Mouse (Mus musculus): Measurements from ENCODE around the gene Ap3b2. TPM values are rescaled to one million over a fixed set of nuclear protein-coding genes. Genes with fewer than 3 reads are reported as not detected.
A peak's percentile ranks its signal among the peaks of the same experiment; 100 is the strongest.

Ap3b2 gene
- 0.33 TPM in 1 of 2 replicates, not detected in the other for polyA plus RNA-seq (2011; ENCODE audit: insufficient read length, low read depth, missing spikeins)

- Histone ChIP-seq H3K4me1 (ENCODE audit: control insufficient read depth, insufficient read depth, low read length) (no peaks in the 10 kb centered on the region), H3K4me3 (ENCODE audit: insufficient read depth, low read length) (peak within 1 kb of the TSS; percentile 54), H3K27ac (ENCODE audit: insufficient read depth, low read length) (no peak within 1 kb of the TSS)
Measured at GRCm38 (mm10) chr7:81493331-81494021, at the start of gene Ap3b2. TSS of gene Ap3b2 (minus strand) at chr7:81493925.

GRCm38 (mm10) chr7:81542934-81543333 is 49.2 kb upstream of the Ap3b2 start:
- H3K27ac ChIP-seq (ENCODE audit: insufficient read depth, low read length), result no peak overlapping the region
- H3K4me3 ChIP-seq (ENCODE audit: insufficient read depth, low read length), result no peak overlapping the region
- TF ChIP-seq CTCF (IDR thresholded peaks at IDR 0.05; ENCODE audit: borderline replicate concordance, insufficient read depth, low read length) (no peak), POLR2A (IDR thresholded peaks at IDR 0.05; ENCODE audit: low read depth, low read length) (no peak)
- H3K4me1 ChIP-seq (ENCODE audit: control insufficient read depth, insufficient read depth, low read length), result no peaks in the 10 kb centered on the region

More at GRCm38 (mm10) chr7:81493331-81494021, at the start of gene Ap3b2:
- TF ChIP-seq CTCF (IDR thresholded peaks at IDR 0.05; ENCODE audit: borderline replicate concordance, insufficient read depth, low read length) (no peak), POLR2A (IDR thresholded peaks at IDR 0.05; ENCODE audit: low read depth, low read length) (no peak)

- Histone ChIP-seq H3K4me1 (ENCODE audit: control insufficient read depth, insufficient read depth, low read length) (no peaks in the 10 kb centered on the region), H3K27ac (ENCODE audit: insufficient read depth, low read length) (no peak overlapping the region), H3K4me3 (ENCODE audit: insufficient read depth, low read length) (no peak overlapping the region)
- TF ChIP-seq POLR2A (IDR thresholded peaks at IDR 0.05; ENCODE audit: low read depth, low read length) (no peak), CTCF (IDR thresholded peaks at IDR 0.05; ENCODE audit: borderline replicate concordance, insufficient read depth, low read length) (no peak)
Measured at GRCm38 (mm10) chr7:81541924-81542524, 48.3 kb upstream of the Ap3b2 start.

GRCm38 (mm10) chr7:81540999-81541398 is 47.3 kb upstream of the Ap3b2 start:
- no peaks in the 10 kb centered on the region for H3K4me1 ChIP-seq (ENCODE audit: control insufficient read depth, insufficient read depth, low read length)
- no peak overlapping the region for H3K4me3 ChIP-seq (ENCODE audit: insufficient read depth, low read length)
- no peak for TF ChIP-seq POLR2A (IDR thresholded peaks at IDR 0.05; ENCODE audit: low read depth, low read length)
- TF ChIP-seq CTCF (IDR thresholded peaks at IDR 0.05; ENCODE audit: borderline replicate concordance, insufficient read depth, low read length), result no peak
- no peak overlapping the region for H3K27ac ChIP-seq (ENCODE audit: insufficient read depth, low read length)

- no peaks in the 10 kb centered on the region for H3K4me1 ChIP-seq (ENCODE audit: control insufficient read depth, insufficient read depth, low read length)
- H3K4me3 ChIP-seq (ENCODE audit: insufficient read depth, low read length), result no peak overlapping the region
- TF ChIP-seq POLR2A (IDR thresholded peaks at IDR 0.05; ENCODE audit: low read depth, low read length) (no peak), CTCF (IDR thresholded peaks at IDR 0.05; ENCODE audit: borderline replicate concordance, insufficient read depth, low read length) (no peak)
- no peak overlapping the region for H3K27ac ChIP-seq (ENCODE audit: insufficient read depth, low read length)
Measured at GRCm38 (mm10) chr7:81539565-81539964, 45.8 kb upstream of the Ap3b2 start.

- TF ChIP-seq CTCF (IDR thresholded peaks at IDR 0.05; ENCODE audit: borderline replicate concordance, insufficient read depth, low read length) (no peak), POLR2A (IDR thresholded peaks at IDR 0.05; ENCODE audit: low read depth, low read length) (no peak)
- Histone ChIP-seq H3K4me1 (ENCODE audit: control insufficient read depth, insufficient read depth, low read length) (no peaks in the 10 kb centered on the region), H3K27ac (ENCODE audit: insufficient read depth, low read length) (no peak overlapping the region), H3K4me3 (ENCODE audit: insufficient read depth, low read length) (no peak overlapping the region)
Measured at GRCm38 (mm10) chr7:81538070-81538675, 44.4 kb upstream of the Ap3b2 start.

- TF ChIP-seq POLR2A (IDR thresholded peaks at IDR 0.05; ENCODE audit: low read depth, low read length) (no peak), CTCF (IDR thresholded peaks at IDR 0.05; ENCODE audit: borderline replicate concordance, insufficient read depth, low read length) (no peak)
- Histone ChIP-seq H3K4me3 (ENCODE audit: insufficient read depth, low read length) (no peak overlapping the region), H3K4me1 (ENCODE audit: control insufficient read depth, insufficient read depth, low read length) (no peaks in the 10 kb centered on the region), H3K27ac (ENCODE audit: insufficient read depth, low read length) (no peak overlapping the region)
Measured at GRCm38 (mm10) chr7:81536478-81536877, 42.8 kb upstream of the Ap3b2 start.

- no peak overlapping the region for H3K4me3 ChIP-seq (ENCODE audit: insufficient read depth, low read length)
- no peak overlapping the region for H3K27ac ChIP-seq (ENCODE audit: insufficient read depth, low read length)
- no peaks in the 10 kb centered on the region; the same call in 1 of the 2 replicates for H3K4me1 ChIP-seq (ENCODE audit: control insufficient read depth, insufficient read depth, low read length)
- TF ChIP-seq POLR2A (IDR thresholded peaks at IDR 0.05; ENCODE audit: low read depth, low read length) (no peak), CTCF (IDR thresholded peaks at IDR 0.05; ENCODE audit: borderline replicate concordance, insufficient read depth, low read length) (no peak)
Measured at GRCm38 (mm10) chr7:81531462-81531861, 37.7 kb upstream of the Ap3b2 start.

GRCm38 (mm10) chr7:81528918-81529317 is 35.2 kb upstream of the Ap3b2 start:
- H3K4me3 ChIP-seq (ENCODE audit: insufficient read depth, low read length), result no peak overlapping the region

GRCm38 (mm10) chr7:81523663-81524017 is 29.9 kb upstream of the Ap3b2 start:
- H3K27ac ChIP-seq (ENCODE audit: insufficient read depth, low read length), result peak overlapping the region; percentile 17
- peaks cover 2% of the 10 kb centered on the region; the same call in 1 of the 2 replicates for H3K4me1 ChIP-seq (ENCODE audit: control insufficient read depth, insufficient read depth, low read length)
- TF ChIP-seq POLR2A (IDR thresholded peaks at IDR 0.05; ENCODE audit: low read depth, low read length), result no peak
- TF ChIP-seq CTCF (IDR thresholded peaks at IDR 0.05; ENCODE audit: borderline replicate concordance, insufficient read depth, low read length), result no peak
- H3K4me3 ChIP-seq (ENCODE audit: insufficient read depth, low read length), result peak overlapping the region; percentile 82

More at GRCm38 (mm10) chr7:81528918-81529317, 35.2 kb upstream of the Ap3b2 start:
- Histone ChIP-seq H3K27ac (ENCODE audit: insufficient read depth, low read length) (no peak overlapping the region), H3K4me1 (ENCODE audit: control insufficient read depth, insufficient read depth, low read length) (peaks cover 2% of the 10 kb centered on the region; the same call in 1 of the 2 replicates)
- TF ChIP-seq CTCF (IDR thresholded peaks at IDR 0.05; ENCODE audit: borderline replicate concordance, insufficient read depth, low read length) (no peak), POLR2A (IDR thresholded peaks at IDR 0.05; ENCODE audit: low read depth, low read length) (no peak)

Measured in embryonic fibroblast, embryonic 13.5 days (primary cell).